Mouse (Mus musculus) megakaryocyte, embryonic 14.5 days (primary cell): Measurements from ENCODE around the gene Prl2b1.

Experiments
- FLI1 ChIP-seq: IDR thresholded peaks from 2 replicates; pipeline ENCODE4 v1.6.1; 2012; ENCODE audit warnings: low read length, inconsistent platforms, mixed read lengths
- GATA1 ChIP-seq: IDR thresholded peaks from 3 replicates; pipeline ENCODE4 v1.6.1; 2012; ENCODE audit warnings: mixed read lengths, low read length, inconsistent platforms, borderline replicate concordance

DNA sequence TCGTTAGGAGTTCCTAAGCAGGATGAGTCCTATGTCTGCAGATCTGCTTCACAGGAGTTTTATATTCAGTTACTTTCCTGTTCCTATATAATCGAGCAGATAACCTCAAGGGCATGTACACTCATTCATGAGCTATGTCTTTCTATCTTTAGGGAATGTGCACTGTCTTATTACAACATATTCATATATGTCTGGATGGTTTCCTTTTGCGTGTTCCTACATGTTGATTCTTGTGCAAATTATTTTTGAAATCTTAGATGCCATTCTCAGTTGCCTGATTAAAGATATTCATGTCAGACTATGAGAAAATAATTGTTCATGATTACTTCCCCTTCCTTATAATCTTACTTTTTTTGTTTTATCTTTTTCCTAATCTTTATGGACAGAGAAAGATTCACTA lies 47.9 kb upstream of the Prl2b1 start, which contains the start of gene Prl8a6:
- TF ChIP-seq GATA1, result no peak
- no peak for TF ChIP-seq FLI1
